Mouse (Mus musculus) thymus, postnatal 4 days (tissue): ENCODE data around the gene Wnt11.

Experiments used
- DNase-seq: peaks from one replicate; pipeline ENCODE4 v3.0.0; 2021

The Wnt11 gene

GRCm38 (mm10) chr7:98867794-98868150 is 32.9 kb downstream of the Wnt11 start:
- DNase-seq: no peak

- peak; percentile 28 for DNase-seq
Observed at GRCm38 (mm10) chr7:98869070-98869469, 34.2 kb downstream of the Wnt11 start.

GRCm38 (mm10) chr7:98870791-98871190 is 35.9 kb downstream of the Wnt11 start:
- DNase-seq: no peak

- no peak for DNase-seq
Observed at GRCm38 (mm10) chr7:98871882-98872281, 37.0 kb downstream of the Wnt11 start.

- no peak for DNase-seq
Observed at GRCm38 (mm10) chr7:98873316-98873715, 38.4 kb downstream of the Wnt11 start.

- no peak for DNase-seq
Observed at GRCm38 (mm10) chr7:98874411-98874951, 39.6 kb downstream of the Wnt11 start.

GRCm38 (mm10) chr7:98875390-98875990 is 40.6 kb downstream of the Wnt11 start:
- no peak for DNase-seq

GRCm38 (mm10) chr7:98876119-98876518 is 41.2 kb downstream of the Wnt11 start:
- no peak for DNase-seq

GRCm38 (mm10) chr7:98879176-98879575 is 44.3 kb downstream of the Wnt11 start:
- no peak for DNase-seq

- no peak for DNase-seq
Observed at GRCm38 (mm10) chr7:98881887-98882286, 47.0 kb downstream of the Wnt11 start.

- DNase-seq: no peak
Observed at GRCm38 (mm10) chr7:98887811-98888261, 52.9 kb downstream of the Wnt11 start.

GRCm38 (mm10) chr7:98888810-98889209 is 53.9 kb downstream of the Wnt11 start:
- DNase-seq: no peak

- no peak for DNase-seq
Observed at GRCm38 (mm10) chr7:98889211-98889610, 54.3 kb downstream of the Wnt11 start.

GRCm38 (mm10) chr7:98893144-98893543 is 58.2 kb downstream of the Wnt11 start:
- DNase-seq: no peak

- DNase-seq: no peak
Observed at GRCm38 (mm10) chr7:98894305-98894704, 59.4 kb downstream of the Wnt11 start.

GRCm38 (mm10) chr7:98894768-98895167 is 59.9 kb downstream of the Wnt11 start:
- DNase-seq: no peak

- no peak for DNase-seq
Observed at GRCm38 (mm10) chr7:98895501-98896095, 60.7 kb downstream of the Wnt11 start.

GRCm38 (mm10) chr7:98897323-98897722 is 62.4 kb downstream of the Wnt11 start:
- DNase-seq: no peak

- DNase-seq: no peak
Observed at GRCm38 (mm10) chr7:98899815-98900214, 64.9 kb downstream of the Wnt11 start.

GRCm38 (mm10) chr7:98901120-98901519 is 66.2 kb downstream of the Wnt11 start:
- DNase-seq: peak; percentile 55

- DNase-seq: no peak
Observed at GRCm38 (mm10) chr7:98903884-98904283, 69.0 kb downstream of the Wnt11 start.
